Mouse (Mus musculus) C2C12 (cell line): Measurements from ENCODE around the gene Gimap3. TPM values are rescaled to one million over a fixed set of nuclear protein-coding genes. Genes with fewer than 3 reads are reported as not detected.
A peak's percentile ranks its signal among the peaks of the same experiment; 100 is the strongest.

Source experiments
- H3K27me3 ChIP-seq: one replicate; pipeline ENCODE4 v1.6.1; 2011; ENCODE audit not compliant: control insufficient read depth, insufficient read depth, insufficient read length
- H3K36me3 ChIP-seq: one replicate; pipeline ENCODE4 v1.6.1; 2011; ENCODE audit not compliant: control insufficient read depth, insufficient read depth
- H3K4me3 ChIP-seq: one replicate; pipeline ENCODE4 v1.5.1; 2011; ENCODE audit warnings: mild to moderate bottlenecking, control low read depth; ENCODE audit not compliant: poor library complexity, insufficient read depth, severe bottlenecking
- H3K79me2 ChIP-seq: one replicate; pipeline ENCODE4 v1.6.1; 2011; ENCODE audit not compliant: control insufficient read depth, insufficient read depth
- H3K79me3 ChIP-seq: one replicate; pipeline ENCODE4 v1.6.1; 2011; ENCODE audit warnings: low read depth, control low read depth
- H3ac ChIP-seq: one replicate; pipeline ENCODE3; 2011; ENCODE audit warnings: low read depth; ENCODE audit not compliant: control insufficient read depth, insufficient read length
- CEBPB ChIP-seq: IDR thresholded peaks from one replicate; pipeline ENCODE4 v1.6.1; 2011; ENCODE audit warnings: low read depth, mild to moderate bottlenecking, control low read depth, moderate library complexity
- CTCF ChIP-seq: IDR thresholded peaks from one replicate; pipeline ENCODE4 v1.5.1; 2011; ENCODE audit not compliant: control insufficient read depth, insufficient read depth, insufficient read length
- FOSL1 ChIP-seq: IDR thresholded peaks from one replicate; pipeline ENCODE4 v1.8.0; 2011; ENCODE audit warnings: mild to moderate bottlenecking, low read length; ENCODE audit not compliant: poor library complexity, insufficient read depth, severe bottlenecking
- MAX ChIP-seq: IDR thresholded peaks from one replicate; pipeline ENCODE4 v1.6.1; 2011; ENCODE audit warnings: mild to moderate bottlenecking, control low read depth
- MYOD1 ChIP-seq: IDR thresholded peaks from one replicate; pipeline ENCODE4 v1.6.1; 2011; ENCODE audit warnings: low read depth; ENCODE audit not compliant: control insufficient read depth, insufficient read length
- MYOG ChIP-seq: IDR thresholded peaks from one replicate; pipeline ENCODE4 v1.6.1; 2011; ENCODE audit not compliant: control insufficient read depth, insufficient read length; ENCODE audit errors: extremely low read depth
- USF1 ChIP-seq: IDR thresholded peaks from one replicate; pipeline ENCODE4 v1.6.1; 2011; ENCODE audit warnings: low read depth, mild to moderate bottlenecking, control low read depth, moderate library complexity
- polyA plus RNA-seq: library from polyadenylated mRNA; unstranded; fragments of >200 nt; fragmentation: generic; extraction: Trizol; gene quantifications from one replicate; pipeline ENCODE4 v1.2.1, GENCODE M21; 2012; ENCODE audit warnings: missing spikeins

The Gimap3 gene
- polyA plus RNA-seq, 1 experiment: not detected

DNA sequence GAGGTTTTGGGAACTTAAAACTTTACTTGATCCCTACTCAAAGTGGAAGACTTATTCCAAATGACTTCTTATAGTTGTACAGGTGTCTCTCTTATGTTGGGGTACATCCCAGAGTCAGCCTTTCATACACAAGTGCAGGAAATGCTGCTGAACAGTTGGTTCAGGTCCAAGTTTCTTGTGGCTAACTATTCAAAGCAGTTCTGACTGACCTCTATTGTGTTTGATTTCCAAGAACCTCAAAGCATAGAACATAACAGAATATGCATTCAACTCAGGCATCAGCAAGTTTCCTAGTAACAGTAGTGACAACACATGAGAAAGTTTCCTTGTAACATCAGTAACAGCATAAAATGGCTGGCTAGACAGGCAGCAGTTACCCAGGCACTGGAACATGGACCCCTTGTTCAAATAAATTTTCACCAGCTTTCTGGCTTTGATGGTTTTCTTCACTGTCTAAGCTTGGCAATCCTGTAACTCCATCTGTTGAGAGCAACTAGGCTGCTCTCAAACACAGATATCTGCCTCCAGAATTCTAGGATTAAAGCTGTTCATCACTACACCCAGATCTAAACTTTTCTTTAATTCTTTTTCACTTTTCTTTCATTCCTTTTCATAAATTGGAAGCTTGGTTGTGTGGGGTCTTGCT is 32.9 kb upstream of the Gimap3 start:
- H3K27me3 ChIP-seq: no peaks in the 10 kb centered on the region
- H3ac ChIP-seq: no peak overlapping the region
- H3K36me3 ChIP-seq: no peaks in the 10 kb centered on the region
- H3K79me2 ChIP-seq: no peaks in the 10 kb centered on the region
- no peak overlapping the region for H3K4me3 ChIP-seq
- no peaks in the 10 kb centered on the region for H3K79me3 ChIP-seq
- TF ChIP-seq MAX: no peak
- no peak for TF ChIP-seq CTCF
- no peak for TF ChIP-seq MYOD1
- no peak for TF ChIP-seq CEBPB
- no peak for TF ChIP-seq USF1
- no peak for TF ChIP-seq FOSL1

DNA sequence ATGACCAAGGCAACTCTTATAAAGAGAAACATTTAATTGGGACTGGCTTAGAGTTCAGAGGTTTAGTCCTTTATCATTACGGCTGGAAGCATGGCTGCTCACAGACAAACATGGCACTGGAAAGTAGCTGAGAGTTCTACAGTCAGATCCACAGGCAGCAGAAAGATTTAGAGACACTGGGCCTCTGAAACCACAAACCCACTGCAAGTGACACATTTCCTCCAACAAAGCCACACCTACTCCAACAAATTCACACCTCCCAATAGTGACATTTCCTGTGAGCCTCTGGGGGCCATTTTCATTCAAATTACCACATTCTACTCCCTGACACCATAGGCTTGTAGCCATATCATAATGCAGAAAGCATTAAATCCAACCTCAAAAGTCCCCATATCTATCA is 31.2 kb upstream of the Gimap3 start:
- peak overlapping the region; percentile 6 for H3K4me3 ChIP-seq
- H3K79me3 ChIP-seq: no peaks in the 10 kb centered on the region
- H3K27me3 ChIP-seq: no peaks in the 10 kb centered on the region
- H3K36me3 ChIP-seq: no peaks in the 10 kb centered on the region
- TF ChIP-seq MYOG (no peak), MYOD1 (no peak), USF1 (no peak), MAX (no peak), FOSL1 (no peak), CTCF (no peak), CEBPB (no peak)
- H3K79me2 ChIP-seq: no peaks in the 10 kb centered on the region
- no peak overlapping the region for H3ac ChIP-seq

DNA sequence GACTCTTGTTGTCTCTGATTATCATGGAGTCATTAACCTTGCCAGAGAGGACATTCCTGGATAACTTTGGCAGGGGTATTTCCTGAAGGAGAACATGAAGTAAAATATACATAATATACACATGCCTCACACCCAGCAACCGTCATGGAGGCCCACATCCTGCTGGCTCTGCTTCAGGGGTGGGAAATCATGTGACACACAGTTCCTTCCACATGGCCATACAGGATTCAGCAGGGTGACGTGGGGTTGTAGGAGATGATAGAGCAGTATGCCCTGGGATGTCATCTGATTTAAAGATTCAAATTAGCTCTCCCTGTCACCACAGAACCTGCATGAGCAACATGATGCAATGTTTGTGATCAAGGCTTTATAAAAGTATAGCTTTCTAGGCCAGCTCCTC is 17.2 kb upstream of the Gimap3 start:
- no peaks in the 10 kb centered on the region for H3K36me3 ChIP-seq
- H3K4me3 ChIP-seq: no peak overlapping the region
- no peaks in the 10 kb centered on the region for H3K27me3 ChIP-seq
- no peaks in the 10 kb centered on the region for H3K79me2 ChIP-seq
- no peaks in the 10 kb centered on the region for H3K79me3 ChIP-seq
- TF ChIP-seq FOSL1: no peak
- no peak for TF ChIP-seq CTCF
- no peak for TF ChIP-seq USF1
- TF ChIP-seq MYOD1: no peak
- TF ChIP-seq CEBPB: no peak
- TF ChIP-seq MYOG: no peak
- no peak for TF ChIP-seq MAX
- H3ac ChIP-seq: no peak overlapping the region

DNA sequence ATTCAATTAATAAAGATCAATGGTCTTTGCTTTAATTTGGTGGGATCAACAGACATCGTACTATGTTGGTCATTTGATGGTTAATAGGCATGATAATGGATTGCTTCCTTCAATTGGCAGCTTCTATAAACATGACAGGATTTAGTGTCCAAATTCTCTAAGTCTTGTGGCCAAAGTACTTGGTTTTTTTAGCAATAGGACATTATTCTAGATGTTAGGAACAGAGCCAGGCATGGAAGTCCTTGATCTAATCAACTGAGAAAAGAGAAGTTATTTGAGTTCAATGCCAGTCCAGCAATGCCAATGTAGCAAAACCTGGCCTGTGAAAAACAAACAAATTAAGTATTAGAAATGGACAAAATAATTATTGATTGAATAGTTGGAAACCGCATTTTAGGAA is 14.9 kb upstream of the Gimap3 start:
- Histone ChIP-seq H3K36me3 (no peaks in the 10 kb centered on the region), H3K79me2 (no peaks in the 10 kb centered on the region), H3ac (no peak overlapping the region), H3K27me3 (no peaks in the 10 kb centered on the region), H3K4me3 (no peak overlapping the region), H3K79me3 (no peaks in the 10 kb centered on the region)
- no peak for TF ChIP-seq FOSL1
- TF ChIP-seq MAX: no peak
- TF ChIP-seq MYOG: no peak

DNA sequence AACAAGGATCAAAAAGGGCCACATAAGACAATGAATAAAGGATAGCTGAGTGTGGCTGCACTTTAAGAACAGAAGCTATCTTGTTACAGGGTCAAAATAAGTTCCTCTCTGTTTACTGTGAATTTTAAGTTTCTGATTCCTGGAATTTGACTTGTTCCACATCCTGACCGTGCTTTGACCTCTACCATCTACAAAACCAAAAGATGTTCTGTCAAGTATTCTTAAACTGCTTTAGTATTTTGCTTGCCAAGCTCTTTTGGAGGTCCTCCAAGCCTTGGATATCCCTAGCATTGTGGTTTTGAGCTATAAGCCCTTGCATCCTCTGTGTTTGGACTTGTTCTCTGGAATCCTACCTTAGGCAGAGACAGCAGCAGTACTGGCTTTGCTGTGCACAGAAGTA is 14.5 kb upstream of the Gimap3 start:
- no peaks in the 10 kb centered on the region for H3K79me2 ChIP-seq
- TF ChIP-seq MAX (no peak), CTCF (no peak), CEBPB (no peak), USF1 (no peak), FOSL1 (no peak), MYOD1 (no peak), MYOG (no peak)
- no peaks in the 10 kb centered on the region for H3K27me3 ChIP-seq
- no peaks in the 10 kb centered on the region for H3K36me3 ChIP-seq
- no peak overlapping the region for H3K4me3 ChIP-seq
- no peak overlapping the region for H3ac ChIP-seq
- H3K79me3 ChIP-seq: no peaks in the 10 kb centered on the region

DNA sequence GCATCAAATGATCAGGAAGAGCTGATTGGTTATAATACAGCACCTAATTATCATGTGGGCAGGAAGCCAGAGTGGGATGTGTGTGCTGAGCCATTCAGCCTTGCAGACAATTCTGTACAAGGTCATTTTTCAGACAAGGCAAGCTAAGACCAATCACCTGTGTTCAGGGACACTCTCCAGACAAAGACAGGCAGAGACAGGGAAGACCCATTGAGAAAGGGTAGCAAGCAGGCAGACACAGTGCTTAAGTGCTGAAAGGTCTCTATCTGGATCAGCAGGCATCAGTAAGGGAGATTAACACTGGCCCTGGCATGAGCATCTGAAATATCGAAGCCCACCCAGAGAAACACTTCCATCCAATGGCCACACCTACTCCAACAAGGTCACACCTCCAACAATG is 13.8 kb upstream of the Gimap3 start:
- Histone ChIP-seq H3K79me2 (no peaks in the 10 kb centered on the region), H3K27me3 (no peaks in the 10 kb centered on the region), H3K4me3 (no peak overlapping the region), H3ac (no peak overlapping the region), H3K79me3 (no peaks in the 10 kb centered on the region), H3K36me3 (no peaks in the 10 kb centered on the region)
- TF ChIP-seq CTCF (no peak), MYOD1 (no peak), CEBPB (no peak), MAX (no peak), USF1 (no peak), FOSL1 (no peak), MYOG (no peak)
